Mouse (Mus musculus): ENCODE measurements around the gene Rasa4.
"Not testable (repeated sequence)": the region's sequence is repeated elsewhere in the genome, so short reads cannot be mapped to it uniquely, and the experiment has no call there.

The Rasa4 gene

DNA sequence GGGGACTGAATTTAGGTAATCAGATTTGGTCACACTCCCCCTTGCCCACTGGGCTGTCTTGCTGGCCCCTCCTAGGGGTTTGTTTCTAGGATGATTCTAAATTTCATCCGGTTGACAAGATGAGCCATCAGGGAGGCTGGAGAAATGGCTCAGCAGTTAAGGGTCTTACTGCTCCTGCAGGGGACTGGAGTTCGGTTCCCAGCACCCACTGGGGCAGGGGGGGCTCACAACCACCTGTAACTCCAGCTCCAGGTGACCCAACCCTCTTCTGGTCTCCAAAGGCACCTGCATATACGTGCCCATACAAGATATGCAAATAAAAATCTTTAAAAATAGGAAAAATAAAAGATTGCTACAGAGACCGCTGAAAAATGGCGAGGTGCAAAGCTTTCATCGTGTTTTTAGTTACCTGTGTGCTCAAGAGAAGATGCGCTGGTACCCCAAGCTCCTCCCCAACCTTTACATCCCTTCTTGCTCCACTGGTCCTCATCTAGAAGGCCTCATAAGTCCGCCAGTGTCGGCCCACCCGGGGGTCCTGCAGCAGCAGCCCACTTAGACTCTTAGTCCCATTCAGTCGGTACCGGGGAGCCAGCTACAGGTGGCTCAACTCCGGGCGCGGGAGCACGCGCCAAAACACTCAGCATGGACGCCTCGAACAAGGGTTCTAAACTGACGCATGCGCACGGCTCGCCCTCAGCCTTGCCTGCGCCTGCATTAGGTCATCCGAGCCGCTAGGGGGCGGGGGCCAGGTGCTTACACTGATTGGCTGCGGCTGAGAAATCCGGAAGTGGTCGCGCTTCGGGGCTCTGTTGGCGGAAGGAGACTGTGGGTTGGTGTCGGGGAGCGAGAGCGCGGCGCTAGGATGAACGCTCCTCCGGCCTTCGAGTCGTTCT lies 32.4 kb downstream of the Rasa4 start, which contains the start of gene Polr2j:
TSS of gene Polr2j (plus strand) at position 741 of the 893 bp plus-strand sequence.
- peak; percentile 97 to 99 for DNase-seq

- DNase-seq: no peak
Measured at GRCm38 (mm10) chr5:136116784-136117112, 33.0 kb downstream of the Rasa4 start.

DNA sequence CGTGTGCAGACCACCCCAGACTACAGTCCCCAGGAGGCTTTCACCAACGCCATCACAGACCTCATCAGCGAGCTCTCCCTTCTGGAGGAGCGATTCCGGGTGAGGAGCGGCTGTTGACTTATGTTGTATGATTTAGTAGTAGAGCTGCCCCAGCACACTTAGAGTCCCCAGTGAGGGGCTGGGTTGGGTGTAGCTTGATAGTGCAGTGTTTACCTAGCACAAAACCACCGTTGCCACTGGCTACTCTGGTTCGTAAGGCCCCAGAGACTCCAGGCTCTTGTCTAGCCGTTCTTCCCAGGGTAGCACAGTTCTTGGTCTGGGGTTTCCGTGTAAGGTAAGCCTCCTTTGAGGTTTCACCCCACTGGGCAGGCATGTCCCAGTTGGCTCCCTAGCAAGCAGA lies 38.4 kb downstream of the Rasa4 start:
- DNase-seq: no peak

GRCm38 (mm10) chr5:136135571-136136291 lies 52.0 kb downstream of the Rasa4 start, which contains the start of the genes Lrwd1 and Alkbh4:
TSS of gene Lrwd1 (minus strand) at chr5:136136074.
TSS of gene Alkbh4 (plus strand) at chr5:136136146.
- peak; percentile 96 to 97 for DNase-seq

DNA sequence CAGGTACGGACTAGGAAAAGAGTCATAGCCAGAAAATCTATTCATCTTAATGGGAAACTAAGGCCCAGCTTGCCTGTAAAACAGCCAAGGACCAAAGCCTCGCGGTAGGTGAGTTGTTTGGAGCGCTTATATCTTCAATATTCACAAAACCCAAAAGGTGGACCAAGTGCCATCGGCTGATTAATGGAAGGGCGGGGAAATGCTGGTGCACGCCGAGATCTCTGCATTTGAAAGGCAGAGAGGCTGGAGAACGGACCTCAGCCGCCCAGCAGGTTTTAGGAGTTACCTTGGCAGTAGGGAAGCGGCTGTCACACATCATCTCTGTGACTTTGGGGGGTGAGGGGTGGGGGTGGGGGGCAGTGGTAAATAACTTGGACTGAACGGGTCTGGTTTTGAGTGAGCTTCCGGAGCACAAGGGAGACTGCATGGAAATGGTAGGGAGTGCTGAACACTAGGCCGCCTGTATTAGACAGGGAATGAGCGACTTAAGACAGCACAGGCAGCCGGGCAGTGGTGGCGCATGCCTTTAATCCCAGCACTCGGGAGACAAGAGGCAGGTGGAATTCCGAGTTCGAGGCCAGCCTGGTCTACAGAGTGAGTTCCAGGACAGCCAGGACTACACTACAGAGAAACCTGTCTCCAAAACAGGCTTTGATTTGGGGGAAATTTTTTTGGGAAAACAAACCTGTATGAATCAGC lies 52.7 kb downstream of the Rasa4 start:
- no peak for DNase-seq

GRCm38 (mm10) chr5:136137658-136138274 lies 54.0 kb downstream of the Rasa4 start:
- DNase-seq: peak; percentile 56 to 59

- no peak for DNase-seq
Measured at GRCm38 (mm10) chr5:136139393-136139792, 55.7 kb downstream of the Rasa4 start.

- peak; percentile 37 to 40 for DNase-seq
Measured at GRCm38 (mm10) chr5:136140057-136140482, 56.4 kb downstream of the Rasa4 start.

DNA sequence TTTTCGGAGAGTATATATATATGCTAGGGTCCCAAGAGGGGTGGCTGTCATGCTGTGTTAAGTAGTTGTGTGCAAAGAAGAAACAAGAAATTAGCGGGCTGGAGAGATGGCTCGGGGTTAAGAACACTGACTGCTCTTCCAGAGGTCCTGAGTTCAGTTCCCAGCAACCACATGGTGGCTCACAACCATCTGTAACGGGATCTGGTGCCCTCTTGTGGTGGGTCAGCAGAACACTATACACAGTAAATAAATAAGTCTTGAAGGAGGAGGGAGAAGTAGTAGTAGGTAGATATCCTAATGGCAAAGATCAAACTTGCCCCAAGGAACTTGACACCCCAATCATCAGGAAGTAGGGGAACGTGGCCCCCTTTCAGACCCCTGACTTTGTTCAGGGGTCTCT lies 59.0 kb downstream of the Rasa4 start:
- no peak for DNase-seq

GRCm38 (mm10) chr5:136143161-136143755 lies 59.5 kb downstream of the Rasa4 start:
- no peak for DNase-seq

DNA sequence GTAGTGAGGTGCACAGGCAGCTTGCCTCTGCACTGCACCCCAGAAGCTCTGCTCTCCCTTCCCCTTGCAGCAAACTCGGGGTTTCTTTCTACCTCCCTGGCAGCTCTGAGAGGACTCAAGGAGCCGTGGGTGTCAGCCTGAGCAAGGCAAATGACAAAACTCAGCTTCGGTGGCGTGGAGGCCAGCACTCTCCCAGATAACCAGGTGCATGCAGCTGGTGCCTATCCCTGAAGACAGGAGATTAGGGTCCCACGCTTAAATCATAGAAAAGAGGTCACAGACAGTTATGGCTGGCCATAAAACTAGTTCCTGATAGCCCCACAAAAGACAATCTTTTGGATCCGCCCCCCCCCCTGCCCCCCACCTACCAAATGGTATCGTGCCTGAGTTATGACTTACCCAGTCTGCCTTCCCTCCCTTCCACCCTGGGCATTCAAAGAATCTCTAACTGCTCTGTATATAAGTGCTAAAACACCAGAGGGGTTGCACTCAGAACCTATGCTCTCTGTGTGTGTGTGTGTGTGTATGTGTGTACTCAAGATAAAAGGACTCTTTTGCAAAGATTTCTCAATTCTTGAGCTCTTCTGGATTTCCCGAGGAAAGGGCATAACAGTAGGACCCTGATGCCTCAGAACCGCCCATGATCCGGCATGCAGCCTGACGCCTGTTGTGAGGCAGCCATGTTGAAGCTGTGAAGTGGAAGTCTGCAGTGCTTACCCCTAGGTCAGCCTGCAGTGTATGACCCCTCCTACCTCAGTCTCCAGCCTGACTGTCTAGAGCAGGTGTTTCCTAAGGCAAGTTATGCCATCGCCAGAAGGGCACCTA lies 61.1 kb downstream of the Rasa4 start:
- no peak for DNase-seq

- DNase-seq: no peak
Measured at GRCm38 (mm10) chr5:136146936-136147335, 63.2 kb downstream of the Rasa4 start.

- DNase-seq: no peak
Measured at GRCm38 (mm10) chr5:136147704-136148103, 64.0 kb downstream of the Rasa4 start.

GRCm38 (mm10) chr5:136149134-136149576 lies 65.4 kb downstream of the Rasa4 start:
- DNase-seq: not testable (repeated sequence)

DNA sequence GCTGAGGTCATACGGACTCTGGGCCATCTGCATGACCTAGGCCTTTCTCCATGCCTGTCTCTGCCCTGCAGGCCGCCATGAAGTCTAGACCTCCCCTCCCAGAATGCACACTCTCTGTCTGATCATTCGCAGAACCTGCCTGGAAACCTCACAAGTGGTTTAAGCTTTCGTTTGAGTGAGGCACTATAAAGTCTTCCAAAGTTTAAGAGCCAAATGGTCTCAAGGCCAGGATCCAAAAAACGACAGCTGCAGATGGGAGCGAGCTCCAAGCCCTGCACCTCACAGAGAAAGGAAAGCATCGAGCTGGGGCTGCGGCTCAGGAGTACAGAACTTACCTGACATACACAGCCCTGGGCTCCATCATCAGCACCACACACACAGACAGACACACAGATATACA lies 68.6 kb downstream of the Rasa4 start:
- DNase-seq: no peak

GRCm38 (mm10) chr5:136155399-136155798 lies 71.7 kb downstream of the Rasa4 start:
- no peak for DNase-seq

DNA sequence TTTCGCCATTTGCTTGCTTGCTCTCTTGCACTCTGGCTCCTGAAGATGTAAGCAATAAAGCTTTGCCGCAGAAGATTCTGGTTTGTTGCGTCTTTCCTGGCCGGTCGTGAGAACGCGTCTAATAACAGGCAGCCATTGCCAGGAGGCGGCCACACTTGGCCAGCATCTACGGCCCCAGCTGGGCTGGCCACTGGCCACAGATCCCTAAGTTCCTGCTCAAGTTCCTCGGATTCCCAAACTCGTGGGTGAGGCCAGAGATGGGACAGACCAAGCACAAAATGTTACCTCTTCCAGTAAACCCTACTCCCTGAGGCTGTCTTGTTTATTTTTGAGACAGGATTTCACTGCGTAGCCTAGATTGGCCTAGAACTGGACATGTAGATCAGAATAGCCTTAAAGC lies 76.4 kb downstream of the Rasa4 start:
- not testable (repeated sequence) for DNase-seq

Measured in cerebellum, adult 18-20 months (tissue).